Mouse (Mus musculus) right cerebral cortex, postnatal 4 days (tissue): Measurements from ENCODE around the gene Gm13271.
"Not testable (repeated sequence)": the region's sequence is repeated elsewhere in the genome, so short reads cannot be mapped to it uniquely, and the experiment has no call there.

Experiments used
- DNase-seq: peaks from one replicate; pipeline ENCODE4 v3.0.0-alpha.2; 2022

Gene Gm13271

DNA sequence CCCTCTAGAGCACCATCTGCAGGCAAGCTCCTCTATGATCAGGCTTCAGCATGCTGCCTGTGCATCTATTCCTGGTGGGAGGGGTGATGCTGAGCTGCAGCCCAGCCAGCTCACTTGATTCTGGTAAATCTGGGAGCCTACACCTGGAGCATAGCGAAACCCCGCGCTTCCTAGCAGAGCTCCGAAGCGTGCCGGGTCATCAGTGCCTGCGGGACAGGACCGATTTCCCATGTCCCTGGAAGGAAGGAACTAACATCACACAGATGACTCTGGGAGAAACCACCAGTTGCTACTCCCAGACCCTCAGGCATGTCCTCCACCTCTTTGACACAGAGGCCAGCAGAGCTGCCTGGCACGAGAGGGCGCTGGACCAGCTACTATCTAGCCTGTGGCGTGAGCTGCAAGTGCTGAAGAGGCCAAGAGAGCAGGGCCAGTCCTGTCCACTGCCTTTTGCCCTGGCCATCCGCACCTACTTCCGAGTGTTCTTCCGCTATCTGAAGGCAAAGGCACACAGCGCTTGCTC lies at the start of gene Gm13271:
Gene Gm13271 (plus strand): TSS at position 51 of the 523 bp plus-strand sequence.
- DNase-seq, result peak; percentile 48

DNA sequence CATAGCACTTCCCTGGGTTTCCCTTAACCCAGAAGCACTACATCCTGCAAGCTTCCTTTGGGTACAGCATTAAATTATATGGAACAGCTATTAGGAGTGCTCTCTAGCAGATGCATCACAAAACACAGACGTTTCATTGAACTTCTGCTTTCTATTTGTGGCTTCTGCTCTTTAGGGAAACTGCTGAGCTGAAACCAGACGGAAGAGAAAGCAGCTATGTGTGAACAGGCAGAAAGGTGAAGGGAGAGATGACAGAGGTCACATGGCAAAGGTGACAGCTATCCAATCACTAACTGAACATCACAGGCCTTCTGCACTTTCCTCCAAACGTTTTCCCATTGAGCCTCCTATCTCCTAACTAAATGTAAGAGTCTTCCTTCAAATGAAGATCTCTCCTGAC lies 48.7 kb upstream of the Gm13271 start:
- no peak for DNase-seq

DNA sequence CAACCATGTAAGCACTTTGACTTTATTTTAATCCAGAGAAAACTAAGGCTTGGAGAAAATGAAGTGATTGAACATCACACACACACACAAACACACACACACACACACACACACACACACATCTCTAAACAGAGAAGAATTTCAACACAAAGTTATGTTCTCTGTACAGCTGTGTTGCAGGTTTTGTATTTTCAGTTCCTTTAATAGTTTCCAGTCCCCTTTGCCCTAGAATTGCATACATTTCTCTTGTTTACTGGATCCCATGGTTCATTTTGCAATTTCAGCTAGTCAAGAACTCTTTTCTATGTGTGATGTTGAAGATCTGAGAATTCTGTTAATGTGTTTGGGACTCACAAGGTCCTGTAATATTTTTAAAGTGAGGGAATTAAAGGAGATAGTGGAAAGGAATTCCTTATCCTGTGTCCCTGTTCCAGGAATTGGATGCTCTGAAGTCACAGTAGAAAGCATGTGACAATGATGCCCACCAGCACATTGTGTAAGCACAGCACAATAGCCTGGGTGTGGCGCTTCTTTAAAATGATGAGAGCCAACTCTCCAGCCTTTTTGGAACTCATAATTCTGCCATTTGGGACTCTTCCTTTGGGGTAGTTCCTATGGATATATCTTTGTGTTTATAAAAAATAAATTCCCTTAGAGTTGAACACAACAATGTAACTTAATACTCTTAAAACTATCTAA lies 47.4 kb upstream of the Gm13271 start:
- DNase-seq, result no peak

GRCm38 (mm10) chr4:88714281-88714680 lies 40.4 kb upstream of the Gm13271 start:
- DNase-seq, result no peak

GRCm38 (mm10) chr4:88715059-88715458 lies 39.6 kb upstream of the Gm13271 start:
- no peak for DNase-seq

- DNase-seq, result no peak
Measured at GRCm38 (mm10) chr4:88718715-88719114, 36.0 kb upstream of the Gm13271 start.

DNA sequence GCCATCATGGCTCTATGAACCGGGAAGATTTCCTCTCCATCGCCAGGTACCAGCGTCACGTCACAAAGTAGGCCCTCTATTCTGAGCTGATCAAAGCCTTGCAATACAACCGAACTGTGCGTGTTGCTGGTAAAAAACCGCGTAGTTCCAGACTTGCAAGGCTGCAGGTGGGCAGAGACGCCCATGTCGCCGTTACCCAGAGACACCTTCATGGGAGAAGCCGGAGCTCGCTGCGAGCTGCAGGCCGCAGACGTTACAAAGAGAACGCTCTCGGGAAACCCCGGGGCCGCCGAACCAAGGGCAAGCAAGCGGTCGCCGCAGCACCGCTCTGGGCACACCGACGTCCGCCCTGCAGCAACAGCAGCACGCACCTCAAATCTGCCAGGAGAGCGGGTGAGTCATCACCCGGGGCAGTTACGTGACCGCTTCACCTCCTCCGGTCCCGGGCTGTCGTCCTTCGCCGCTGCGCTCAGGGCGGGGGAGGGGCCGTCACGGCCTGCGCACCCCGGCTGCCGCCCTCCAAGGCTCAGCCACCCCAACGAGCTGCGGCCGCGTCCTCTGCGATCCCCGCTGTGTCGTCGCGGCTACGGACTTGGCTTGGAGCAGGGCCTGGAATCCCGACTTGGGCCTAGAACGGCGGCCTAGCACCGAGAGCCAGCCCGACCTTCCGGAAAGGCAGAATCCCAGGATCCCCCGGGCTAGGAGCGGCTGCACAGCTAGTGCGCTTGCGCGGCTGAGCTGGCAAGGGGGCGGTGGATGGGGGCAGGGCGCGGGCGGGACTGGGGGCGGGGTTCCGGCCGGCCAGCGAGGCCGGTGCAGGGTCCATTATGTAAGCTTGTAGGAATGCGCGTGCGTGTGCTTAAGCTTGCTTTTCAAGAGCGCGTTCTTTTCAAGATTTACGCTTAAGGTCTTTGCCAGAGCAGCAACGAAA lies 32.6 kb upstream of the Gm13271 start, which contains the start of the genes Gm26566 and Klhl9:
Gene Gm26566 (plus strand): TSS at position 15 of the 931 bp plus-strand sequence.
Gene Klhl9 (minus strand): TSS at position 675 of the 931 bp plus-strand sequence.
- DNase-seq, result peak; percentile 95

GRCm38 (mm10) chr4:88723497-88724090 lies 31.1 kb upstream of the Gm13271 start:
- no peak for DNase-seq

GRCm38 (mm10) chr4:88726727-88727126 lies 27.9 kb upstream of the Gm13271 start:
- no peak for DNase-seq

DNA sequence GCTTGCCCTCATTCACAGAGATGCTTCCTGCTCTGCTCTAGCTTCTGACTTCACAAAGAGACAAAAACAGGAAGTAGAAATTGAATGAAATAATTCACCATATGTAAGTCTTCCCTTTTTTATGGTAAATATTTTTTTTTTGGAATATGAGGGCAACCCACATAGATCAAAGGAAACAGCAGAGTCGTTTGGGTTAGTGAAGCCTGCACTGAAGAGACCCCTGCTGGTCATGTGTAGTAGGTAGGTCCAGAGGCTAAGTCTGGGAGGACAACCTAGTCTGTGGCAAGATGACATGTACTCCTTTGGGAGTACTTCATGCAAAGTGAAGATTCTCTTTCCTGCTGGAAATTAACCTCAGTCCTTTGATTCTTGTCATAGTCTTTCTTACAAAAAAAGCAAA lies 27.3 kb upstream of the Gm13271 start:
- DNase-seq, result no peak

DNA sequence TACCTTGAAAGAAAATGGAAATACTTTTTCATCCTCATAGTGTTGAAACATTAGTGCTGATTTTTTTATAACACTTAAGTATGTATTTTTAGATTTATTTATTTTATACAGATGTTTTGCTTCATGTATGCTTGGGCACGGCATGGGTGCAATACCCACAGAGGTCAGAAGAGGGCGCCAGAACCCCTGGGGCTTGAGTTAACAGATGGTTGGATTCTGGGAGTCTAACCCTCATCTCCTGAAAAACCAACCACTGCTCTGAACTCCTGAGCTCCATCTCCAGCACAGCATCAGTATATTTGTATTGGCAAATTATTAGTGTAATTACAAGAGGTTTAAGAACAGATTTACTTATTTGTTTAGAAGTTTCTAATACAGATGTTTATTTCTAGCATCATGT lies 16.2 kb upstream of the Gm13271 start:
- DNase-seq, result peak; percentile 53

DNA sequence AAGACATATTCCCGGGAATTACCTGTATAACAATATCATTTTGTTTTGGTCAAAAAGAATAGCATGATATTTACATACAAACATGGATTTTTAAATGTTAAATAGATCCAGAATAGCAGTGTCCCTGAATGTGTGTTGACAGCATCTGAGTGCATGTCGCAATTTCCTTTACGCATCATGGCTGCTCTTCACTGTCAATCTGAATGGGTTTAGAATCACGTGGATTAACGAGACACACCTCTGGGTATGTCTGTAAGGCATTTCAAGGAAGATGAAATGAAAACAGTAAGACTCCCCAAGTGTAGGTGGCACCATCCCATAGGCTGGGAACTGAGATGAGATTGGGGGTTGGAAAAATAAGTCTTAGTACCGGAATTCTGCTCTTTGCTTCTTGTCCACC lies 15.6 kb upstream of the Gm13271 start:
- DNase-seq, result no peak

DNA sequence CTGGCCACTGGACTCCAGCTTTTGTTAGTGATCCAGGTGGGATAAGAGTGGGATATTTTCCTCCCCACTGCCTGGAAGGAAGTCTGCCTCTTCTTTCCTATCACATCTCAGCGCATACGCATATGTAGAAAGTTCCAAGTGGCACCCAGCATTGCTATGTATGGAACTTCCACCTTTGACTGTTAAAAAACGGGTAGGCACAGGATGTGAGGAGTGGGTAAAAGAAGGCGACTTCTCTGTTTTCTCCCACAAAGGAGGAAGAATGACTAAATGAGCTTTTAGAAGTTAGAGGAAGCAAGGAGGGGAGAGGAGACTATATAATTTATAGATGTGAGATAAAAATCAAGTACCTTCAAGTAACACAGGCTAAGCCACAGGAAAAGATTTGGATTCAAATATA lies 13.2 kb upstream of the Gm13271 start:
- DNase-seq, result no peak

DNA sequence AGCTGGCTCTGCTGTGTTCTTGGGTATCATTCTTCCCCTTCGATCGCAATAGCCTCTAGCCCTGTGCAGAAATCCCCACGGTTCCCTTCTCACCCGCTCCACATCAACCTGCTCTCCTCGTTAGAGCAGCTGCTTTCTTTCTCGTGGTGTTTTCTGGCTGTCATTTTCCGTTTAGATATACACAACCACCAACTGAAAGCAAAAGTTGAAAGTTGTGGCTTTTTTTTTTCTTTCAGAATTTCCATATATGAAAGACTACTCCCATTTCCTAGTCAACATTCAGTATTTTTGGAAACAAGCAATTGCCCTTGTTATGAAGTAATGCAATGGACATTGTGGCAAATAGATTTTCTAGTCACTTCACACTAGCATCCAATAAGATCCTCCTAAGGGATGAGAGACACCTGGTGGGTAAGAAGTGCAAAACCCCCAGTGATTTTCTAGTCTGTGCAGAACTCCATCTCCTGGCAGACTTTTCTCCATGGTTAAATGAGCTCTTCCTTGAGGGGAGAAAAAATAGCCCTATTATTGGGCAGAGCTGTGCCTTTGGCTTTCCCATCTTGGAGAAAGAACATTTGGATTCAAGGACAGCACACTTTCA lies 11.8 kb upstream of the Gm13271 start:
- no peak for DNase-seq

GRCm38 (mm10) chr4:88744207-88744606 lies 10.5 kb upstream of the Gm13271 start:
- DNase-seq, result no peak

DNA sequence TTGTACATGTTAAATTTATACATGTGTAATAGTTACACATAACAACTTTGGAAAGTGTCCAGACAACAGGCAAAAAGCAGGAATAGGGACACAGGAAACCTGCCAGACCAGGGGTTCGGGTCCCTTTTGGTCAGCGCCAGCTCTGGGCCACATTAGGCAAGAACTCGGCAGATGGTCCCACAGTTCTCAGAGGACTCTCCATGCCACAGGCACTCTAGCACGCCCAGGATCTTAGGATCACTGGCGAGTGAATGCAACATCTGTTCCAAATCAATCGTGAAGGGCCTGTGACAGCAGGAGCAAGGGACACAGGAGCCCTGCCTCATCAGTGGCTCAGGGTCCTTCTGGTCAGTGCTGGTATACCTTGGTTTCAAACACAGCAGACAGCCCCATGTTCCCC lies 4.7 kb upstream of the Gm13271 start:
- DNase-seq, result no peak

GRCm38 (mm10) chr4:88756581-88757513 lies 2.2 kb downstream of the Gm13271 start:
- not testable (repeated sequence) for DNase-seq

DNA sequence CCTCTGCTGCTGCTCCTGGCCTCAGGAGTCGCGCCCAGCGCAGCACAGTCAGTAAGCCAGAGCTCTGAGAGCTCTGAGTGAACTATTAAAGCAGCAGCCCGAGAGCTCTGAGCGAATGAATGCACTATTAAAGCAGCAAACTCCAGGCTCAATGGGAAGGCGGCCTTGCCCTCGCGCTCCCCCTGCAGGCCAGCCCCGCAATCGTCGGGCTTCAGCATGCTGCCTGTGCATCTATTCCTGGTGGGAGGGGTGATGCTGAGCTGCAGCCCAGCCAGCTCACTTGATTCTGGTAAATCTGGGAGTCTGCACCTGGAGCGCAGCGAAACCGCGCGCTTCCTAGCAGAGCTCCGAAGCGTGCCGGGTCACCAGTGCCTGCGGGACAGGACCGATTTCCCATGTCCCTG lies 3.0 kb downstream of the Gm13271 start:
- DNase-seq, result peak; percentile 76

DNA sequence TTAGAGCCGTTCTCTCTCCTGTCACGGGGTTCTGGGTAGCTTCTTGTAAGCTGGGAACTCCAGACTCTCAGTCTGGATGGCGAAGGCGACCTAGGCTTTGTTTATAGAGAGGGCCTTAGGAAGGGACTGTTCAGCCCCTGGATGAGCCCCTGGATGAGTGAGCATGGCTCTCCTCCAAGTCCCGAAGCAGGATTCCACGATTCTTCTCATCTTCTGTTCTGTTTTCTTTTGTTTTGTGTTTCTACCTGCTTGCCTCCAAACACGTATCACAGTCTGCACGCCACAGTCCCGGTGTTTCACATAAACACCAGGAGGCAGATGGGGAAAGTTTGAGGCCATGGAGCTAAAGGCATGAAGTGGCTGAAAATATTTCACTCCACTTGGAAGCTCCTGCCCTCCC lies 4.1 kb downstream of the Gm13271 start:
- DNase-seq, result not testable (repeated sequence)

DNA sequence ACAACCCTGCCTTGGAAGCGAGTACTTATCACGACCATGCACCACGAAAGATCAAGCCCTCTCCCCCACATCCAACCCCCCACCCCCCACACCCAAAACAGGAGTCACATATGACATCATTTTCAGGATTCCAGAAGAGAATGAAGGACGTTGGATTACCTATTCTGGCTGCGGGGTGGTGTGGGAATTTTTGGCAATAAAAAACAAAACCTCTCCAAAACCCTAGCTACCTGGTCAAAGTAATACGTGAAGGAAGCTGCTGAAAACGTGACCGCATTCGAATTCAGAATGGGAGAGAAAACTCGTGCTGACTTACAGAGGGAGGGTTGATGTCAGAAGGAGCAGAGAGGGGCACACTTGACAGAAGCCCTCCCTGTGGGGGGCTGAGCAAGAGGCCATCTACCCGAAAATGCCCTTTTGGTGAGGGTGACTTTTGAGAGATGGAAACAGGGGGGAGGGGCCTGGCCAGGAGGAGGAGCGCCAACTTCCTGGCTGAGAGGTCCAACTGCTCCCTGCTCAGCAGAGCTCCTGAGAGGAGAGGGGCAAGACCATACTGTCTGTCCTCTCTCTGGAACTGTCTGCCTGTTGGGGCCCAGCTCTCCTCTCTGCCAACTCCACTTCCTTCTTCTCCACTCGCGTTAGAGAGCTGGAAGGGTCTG lies 5.1 kb downstream of the Gm13271 start, which contains the start of gene Gm13283:
Gene Gm13283 (plus strand): TSS at position 510 of the 659 bp plus-strand sequence.
- DNase-seq, result peak; percentile 22

DNA sequence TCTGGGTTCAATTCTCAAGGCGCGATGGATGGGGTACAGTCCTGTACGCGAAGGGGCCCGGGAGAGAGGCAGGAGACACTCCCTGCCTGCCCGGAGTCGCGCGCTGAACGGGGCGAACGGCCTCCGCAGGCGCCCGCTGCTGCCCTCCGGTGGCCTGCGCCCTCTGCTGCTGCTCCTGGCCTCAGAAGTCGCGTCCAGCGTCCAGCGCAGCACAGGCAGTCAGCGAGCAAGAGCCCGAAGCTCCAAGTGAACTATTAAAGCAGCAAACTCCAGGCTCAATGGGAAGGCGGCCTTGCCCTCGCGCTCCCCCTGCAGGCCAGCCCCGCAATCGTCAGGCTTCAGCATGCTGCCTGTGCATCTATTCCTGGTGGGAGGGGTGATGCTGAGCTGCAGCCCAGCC lies 5.8 kb downstream of the Gm13271 start:
- not testable (repeated sequence) for DNase-seq
